Mouse (Mus musculus): ENCODE measurements at regions not wholly inside any gene's neighbourhood (a gene's known extent, or its start where the extent isn't known, plus 50 kb on each side); places are given as distances from the start of the nearest gene placed in this dataset.

- DNase-seq (ENCODE audit: low spot score in 2 of 2): no peak
These were observed 107.8 kb downstream of the Btg1 start for GRCm38 (mm10) chr10:96724436-96725175.

- no peak for DNase-seq (ENCODE audit: low spot score in 2 of 2)
These were observed 110.3 kb downstream of the Btg1 start for GRCm38 (mm10) chr10:96726801-96727780.

- DNase-seq (ENCODE audit: low spot score in 2 of 2): no peak
These were observed 116.8 kb downstream of the Btg1 start for GRCm38 (mm10) chr10:96733581-96733980.

GRCm38 (mm10) chr10:96735146-96735545, 118.3 kb downstream of the Btg1 start:
- no peak for DNase-seq (ENCODE audit: low spot score in 2 of 2)

- no peak for DNase-seq (ENCODE audit: low spot score in 2 of 2)
These were observed 119.3 kb downstream of the Btg1 start for GRCm38 (mm10) chr10:96735885-96736628.

GRCm38 (mm10) chr10:96737972-96738371, 121.2 kb downstream of the Btg1 start:
- no peak for DNase-seq (ENCODE audit: low spot score in 2 of 2)

- no peak for DNase-seq (ENCODE audit: low spot score in 2 of 2)
These were observed 121.8 kb downstream of the Btg1 start for GRCm38 (mm10) chr10:96738606-96739005.

- peak in 1 of 2 experiments; percentile 33 for DNase-seq (ENCODE audit: low spot score in 2 of 2)
These were observed 127.5 kb downstream of the Btg1 start for GRCm38 (mm10) chr10:96744167-96744777.

GRCm38 (mm10) chr10:96747015-96747663, 130.3 kb downstream of the Btg1 start:
- no peak for DNase-seq (ENCODE audit: low spot score in 2 of 2)

GRCm38 (mm10) chr10:96750861-96751260, 134.1 kb downstream of the Btg1 start:
- no peak for DNase-seq (ENCODE audit: low spot score in 2 of 2)

- peak; percentile 32 to 52 for DNase-seq (ENCODE audit: low spot score in 2 of 2)
These were observed 134.9 kb downstream of the Btg1 start for GRCm38 (mm10) chr10:96751580-96752264.

- DNase-seq (ENCODE audit: low spot score in 2 of 2): no peak
These were observed 135.7 kb downstream of the Btg1 start for GRCm38 (mm10) chr10:96752531-96752930.

GRCm38 (mm10) chr10:96753521-96753920, 136.7 kb downstream of the Btg1 start:
- DNase-seq (ENCODE audit: low spot score in 2 of 2): no peak

- DNase-seq (ENCODE audit: low spot score in 2 of 2): no peak
These were observed 138.9 kb downstream of the Btg1 start for GRCm38 (mm10) chr10:96755674-96756073.

- DNase-seq (ENCODE audit: low spot score in 2 of 2): no peak
These were observed 139.7 kb downstream of the Btg1 start for GRCm38 (mm10) chr10:96756355-96757084.

GRCm38 (mm10) chr10:96757311-96757710, 140.5 kb downstream of the Btg1 start:
- no peak for DNase-seq (ENCODE audit: low spot score in 2 of 2)

- no peak for DNase-seq (ENCODE audit: low spot score in 2 of 2)
These were observed 144.8 kb downstream of the Btg1 start for GRCm38 (mm10) chr10:96761601-96762000.

GRCm38 (mm10) chr10:96765626-96766025, 148.8 kb downstream of the Btg1 start:
- DNase-seq (ENCODE audit: low spot score in 2 of 2): no peak

GRCm38 (mm10) chr10:96778220-96778619, 161.4 kb downstream of the Btg1 start:
- DNase-seq (ENCODE audit: low spot score in 2 of 2): no peak

- no peak for DNase-seq (ENCODE audit: low spot score in 2 of 2)
These were observed 167.2 kb downstream of the Btg1 start for GRCm38 (mm10) chr10:96783966-96784365.

Measured in cerebellum, postnatal 4 days (tissue).